Mouse (Mus musculus) MEL (cell line): ENCODE results near the gene Xpa. TPM values are rescaled to one million over a fixed set of nuclear protein-coding genes. Genes with fewer than 3 reads are reported as not detected.

ENCODE experiments used
- DNase-seq: peaks from one replicate; pipeline ENCODE4 v3.0.0; 2011; ENCODE audit warnings: low read depth, low spot score
- H3K27ac ChIP-seq: 2 replicates; pipeline ENCODE4 v1.5.1; 2012; ENCODE audit warnings: low read depth, mild to moderate bottlenecking, control low read depth, low read length, moderate library complexity; ENCODE audit not compliant: control insufficient read depth
- H3K27me3 ChIP-seq, 2 experiments: fragments of 150-350 bp in 1 of 2; sonication (generic) in 1 of 2; 2 replicates each; pipeline ENCODE4 v1.6.1; 2012; ENCODE audit warnings: low read length in 2 of 2, mild to moderate bottlenecking in 2 of 2, improper control_type of control experiment in 1 of 2, moderate library complexity in 1 of 2; ENCODE audit not compliant: insufficient read depth in 2 of 2, control insufficient read depth in 1 of 2
- H3K36me3 ChIP-seq, 2 experiments: 2 replicates each; pipeline ENCODE4 v1.6.1; 2012 to 2014; ENCODE audit warnings: low read length in 2 of 2, improper control_type of control experiment in 1 of 2, inconsistent platforms in 1 of 2, mild to moderate bottlenecking in 1 of 2; ENCODE audit not compliant: insufficient read depth in 2 of 2, control insufficient read depth in 1 of 2
- H3K4me1 ChIP-seq, 2 experiments: fragments of 150-350 bp in 1 of 2; sonication (generic) in 1 of 2; 2 replicates each; pipeline ENCODE4 v1.6.1; 2012; ENCODE audit warnings: low read length in 2 of 2, improper control_type of control experiment in 1 of 2, mild to moderate bottlenecking in 1 of 2; ENCODE audit not compliant: insufficient read depth in 2 of 2, control insufficient read depth in 1 of 2
- H3K4me3 ChIP-seq, 2 experiments: fragments of 150-350 bp in 1 of 2; sonication (generic) in 1 of 2; 2 replicates each; pipeline ENCODE4 v1.5.1; 2012; ENCODE audit warnings: low read depth in 2 of 2, low read length in 2 of 2, mild to moderate bottlenecking in 2 of 2, moderate library complexity in 2 of 2, control low read depth in 1 of 2, improper control_type of control experiment in 1 of 2; ENCODE audit not compliant: control insufficient read depth in 1 of 2, insufficient read depth in 1 of 2
- H3K79me2 ChIP-seq: 2 replicates; pipeline ENCODE4 v1.6.1; 2012; ENCODE audit warnings: mild to moderate bottlenecking, low read length, moderate library complexity; ENCODE audit not compliant: control insufficient read depth, poor library complexity, insufficient read depth
- H3K9ac ChIP-seq: 2 replicates; pipeline ENCODE4 v1.6.1; 2012; ENCODE audit warnings: low read depth, mild to moderate bottlenecking, control low read depth, low read length, moderate library complexity; ENCODE audit not compliant: control insufficient read depth, poor library complexity, severe bottlenecking
- H3K9me3 ChIP-seq: fragments of 150-350 bp; sonication (generic); replicated peaks from 2 replicates; pipeline ENCODE4 v1.6.1; 2012; ENCODE audit warnings: mild to moderate bottlenecking, low read length, improper control_type of control experiment, moderate library complexity; ENCODE audit not compliant: insufficient read depth
- CHD1 ChIP-seq: IDR thresholded peaks from 2 replicates; pipeline ENCODE4 v1.6.1; 2012; ENCODE audit warnings: low read depth, mild to moderate bottlenecking, inconsistent platforms, low read length, improper control_type of control experiment
- CHD2 ChIP-seq: IDR thresholded peaks from 2 replicates; pipeline ENCODE4 v1.6.1; 2011; ENCODE audit warnings: low read length, improper control_type of control experiment
- EP300 ChIP-seq, 2 experiments: IDR thresholded peaks; 2 replicates each; pipeline ENCODE4 v1.6.1; 2011; ENCODE audit warnings: improper control_type of control experiment in 2 of 2, low read length in 2 of 2, low read depth in 1 of 2, mild to moderate bottlenecking in 1 of 2
- ETS1 ChIP-seq: IDR thresholded peaks from 2 replicates; pipeline ENCODE4 v1.6.1; 2012; ENCODE audit warnings: low read depth, mild to moderate bottlenecking, inconsistent platforms, low read length, improper control_type of control experiment, moderate library complexity
- GATA1 ChIP-seq: IDR thresholded peaks from 2 replicates; pipeline ENCODE4 v1.6.1; 2011; ENCODE audit warnings: low read depth, low read length, improper control_type of control experiment
- HCFC1 ChIP-seq: IDR thresholded peaks from 2 replicates; pipeline ENCODE4 v1.6.1; 2012; ENCODE audit warnings: low read depth, mild to moderate bottlenecking, inconsistent platforms, low read length, improper control_type of control experiment, moderate library complexity
- JUND ChIP-seq: IDR thresholded peaks from 2 replicates; pipeline ENCODE4 v1.6.1; 2011; ENCODE audit warnings: low read depth, mild to moderate bottlenecking, improper control_type of control experiment, low read length
- MAX ChIP-seq: IDR thresholded peaks from 2 replicates; pipeline ENCODE4 v1.6.1; 2011; ENCODE audit warnings: low read length, improper control_type of control experiment
- MAZ ChIP-seq: IDR thresholded peaks from 2 replicates; pipeline ENCODE4 v1.6.1; 2012; ENCODE audit warnings: low read depth, mild to moderate bottlenecking, inconsistent platforms, low read length, improper control_type of control experiment
- MEF2A ChIP-seq: IDR thresholded peaks from 2 replicates; pipeline ENCODE4 v1.6.1; 2014; ENCODE audit warnings: low read depth, mild to moderate bottlenecking, inconsistent platforms, low read length, improper control_type of control experiment; ENCODE audit not compliant: poor library complexity, insufficient replicate concordance, severe bottlenecking; ENCODE audit errors: extremely low read depth
- MXI1 ChIP-seq: IDR thresholded peaks from 2 replicates; pipeline ENCODE4 v1.6.1; 2011; ENCODE audit warnings: mild to moderate bottlenecking, low read depth, low read length, improper control_type of control experiment
- MYB ChIP-seq: IDR thresholded peaks from 2 replicates; pipeline ENCODE4 v1.6.1; 2011; ENCODE audit warnings: mild to moderate bottlenecking, low read depth, low read length, improper control_type of control experiment
- MYC ChIP-seq: IDR thresholded peaks from 2 replicates; pipeline ENCODE4 v1.6.1; 2011; ENCODE audit warnings: low read depth, mild to moderate bottlenecking, low read length, improper control_type of control experiment, moderate library complexity
- NRF1 ChIP-seq: IDR thresholded peaks from 2 replicates; pipeline ENCODE4 v1.6.1; 2014; ENCODE audit warnings: low read depth, mild to moderate bottlenecking, inconsistent platforms, low read length, improper control_type of control experiment, moderate library complexity; ENCODE audit not compliant: poor library complexity, insufficient read depth, severe bottlenecking
- POLR2A ChIP-seq, 2 experiments: IDR thresholded peaks; 2 replicates each; pipeline ENCODE4 v1.6.1; 2011 to 2012; ENCODE audit warnings: low read length in 2 of 2, mild to moderate bottlenecking in 2 of 2, control low read depth in 1 of 2, improper control_type of control experiment in 1 of 2, low read depth in 1 of 2, moderate library complexity in 1 of 2; ENCODE audit not compliant: control insufficient read depth in 1 of 2, insufficient read depth in 1 of 2, poor library complexity in 1 of 2
- POLR2AphosphoS2 ChIP-seq: IDR thresholded peaks from 2 replicates; pipeline ENCODE4 v1.6.1; 2011; ENCODE audit warnings: low read length, improper control_type of control experiment
- RCOR1 ChIP-seq: IDR thresholded peaks from 2 replicates; pipeline ENCODE4 v1.6.1; 2012; ENCODE audit warnings: low read depth, mild to moderate bottlenecking, inconsistent platforms, low read length, improper control_type of control experiment
- TAL1 ChIP-seq: IDR thresholded peaks from 2 replicates; pipeline ENCODE4 v1.6.1; 2012; ENCODE audit warnings: mild to moderate bottlenecking, inconsistent platforms, low read length, moderate library complexity, mixed read lengths
- TCF12 ChIP-seq: IDR thresholded peaks from 2 replicates; pipeline ENCODE4 v1.6.1; 2014; ENCODE audit warnings: low read depth, mild to moderate bottlenecking, inconsistent platforms, low read length, improper control_type of control experiment, moderate library complexity
- UBTF ChIP-seq: IDR thresholded peaks from 2 replicates; pipeline ENCODE4 v1.6.1; 2012; ENCODE audit warnings: low read depth, mild to moderate bottlenecking, inconsistent platforms, low read length, improper control_type of control experiment, moderate library complexity, borderline replicate concordance; ENCODE audit not compliant: insufficient read depth
- USF1 ChIP-seq: IDR thresholded peaks from 2 replicates; pipeline ENCODE4 v1.6.1; 2014; ENCODE audit warnings: low read depth, mild to moderate bottlenecking, inconsistent platforms, low read length, improper control_type of control experiment, moderate library complexity
- USF2 ChIP-seq, 2 experiments: IDR thresholded peaks; 2 replicates each; pipeline ENCODE4 v1.6.1; 2011 to 2012; ENCODE audit warnings: improper control_type of control experiment in 2 of 2, low read length in 2 of 2, borderline replicate concordance in 1 of 2, inconsistent platforms in 1 of 2, low read depth in 1 of 2, mild to moderate bottlenecking in 1 of 2; ENCODE audit not compliant: insufficient read depth in 1 of 2
- ZC3H11A ChIP-seq: IDR thresholded peaks from 2 replicates; pipeline ENCODE4 v1.6.1; 2012; ENCODE audit warnings: low read depth, mild to moderate bottlenecking, inconsistent platforms, low read length, improper control_type of control experiment
- ZMIZ1 ChIP-seq: IDR thresholded peaks from 2 replicates; pipeline ENCODE4 v1.6.1; 2012; ENCODE audit warnings: low read depth, mild to moderate bottlenecking, inconsistent platforms, low read length, improper control_type of control experiment, moderate library complexity
- ZNF384 ChIP-seq: IDR thresholded peaks from 2 replicates; pipeline ENCODE4 v1.6.1; 2012; ENCODE audit warnings: low read depth, mild to moderate bottlenecking, inconsistent platforms, low read length, improper control_type of control experiment
- polyA plus RNA-seq, 2 experiments: library from polyadenylated mRNA; stranded (reverse) in 1 of 2; unstranded in 1 of 2; fragments of >175 nt in 1 of 2; fragments of >200 nt in 1 of 2; gene quantifications; 2 replicates each; pipeline versions ENCODE4 v1.2.1 to v1.2.4; 2012; ENCODE audit warnings: low replicate concordance in 2 of 2, low read depth in 1 of 2; ENCODE audit not compliant: insufficient read length in 2 of 2, insufficient read depth in 1 of 2, missing spikeins in 1 of 2
- total RNA-seq: library from RNA; depleted of rRNA; stranded (reverse); fragments of 300-350 nt; gene quantifications from 2 replicates; pipeline ENCODE4 v1.2.3, GENCODE M21; 2012

The Xpa gene
- total and polyA plus RNA-seq, 3 experiments, result 11.4 to 24.0 TPM; not detected in 1

DNA sequence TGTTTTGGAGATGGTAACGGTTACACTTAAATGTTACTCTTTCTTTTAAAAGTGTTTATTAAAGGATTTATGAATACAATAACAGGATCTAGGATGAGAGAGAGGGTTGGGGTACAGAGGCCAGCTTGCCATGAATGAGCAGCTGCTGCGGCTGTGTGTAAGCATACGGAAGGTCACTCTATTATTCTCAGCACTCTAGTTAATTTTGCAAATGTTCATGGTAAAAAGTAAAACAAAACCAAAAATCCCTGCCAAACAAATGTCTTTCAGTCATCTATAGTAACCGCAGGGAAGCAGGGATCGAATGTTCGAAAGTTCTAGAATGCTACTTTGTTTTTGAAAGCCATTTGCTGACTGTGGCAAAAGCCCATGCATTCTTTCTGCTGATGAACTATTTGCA lies 72.8 kb downstream of the Xpa start:
- H3K79me2 ChIP-seq, result no peaks in the 10 kb centered on the region
- no peak overlapping the region for H3K9ac ChIP-seq
- TF ChIP-seq TAL1 (no peak), POLR2AphosphoS2 (no peak), EP300 (IDR thresholded peaks at IDR 0.05; ENCODE audit: low read depth in 1 of 2, low read length in 2 of 2) (no peak), POLR2A (IDR thresholded peaks at IDR 0.05; ENCODE audit: control insufficient read depth in 1 of 2, insufficient read depth in 1 of 2, low read depth in 1 of 2, low read length in 2 of 2, poor library complexity in 1 of 2) (no peak), USF1 (no peak), MEF2A (no peak), MYB (no peak), HCFC1 (no peak), ZNF384 (no peak), ETS1 (no peak), JUND (no peak), MYC (no peak), TCF12 (no peak), NRF1 (no peak), RCOR1 (no peak), ZMIZ1 (no peak), GATA1 (no peak), MAX (no peak), UBTF (no peak), MXI1 (no peak)
- peaks cover 0 to 21% of the 10 kb centered on the region in 2 experiments; a peak in 2 of 4 replicates for H3K36me3 ChIP-seq
- no peaks in the 10 kb centered on the region for H3K27me3 ChIP-seq
- no peaks in the 10 kb centered on the region for H3K4me1 ChIP-seq
- no peaks in the 10 kb centered on the region for H3K9me3 ChIP-seq
- no peak overlapping the region for H3K4me3 ChIP-seq
- DNase-seq, result no peak
- H3K27ac ChIP-seq, result no peak overlapping the region

- H3K27ac ChIP-seq, result no peak overlapping the region
- H3K27me3 ChIP-seq, result no peaks in the 10 kb centered on the region
- H3K79me2 ChIP-seq, result no peaks in the 10 kb centered on the region
- no peak for DNase-seq
- H3K36me3 ChIP-seq, result peaks cover 0 to 23% of the 10 kb centered on the region in 2 experiments; a peak in 2 of 4 replicates
- no peak overlapping the region for H3K9ac ChIP-seq
- no peak overlapping the region for H3K4me3 ChIP-seq
- no peaks in the 10 kb centered on the region for H3K9me3 ChIP-seq
- TF ChIP-seq MAZ (no peak), ZMIZ1 (no peak), USF1 (no peak), CHD2 (no peak), ZC3H11A (no peak), USF2 (IDR thresholded peaks at IDR 0.05; ENCODE audit: borderline replicate concordance in 1 of 2, insufficient read depth in 1 of 2, low read depth in 1 of 2, low read length in 2 of 2) (no peak), TCF12 (no peak), CHD1 (no peak), GATA1 (no peak), HCFC1 (no peak), RCOR1 (no peak), UBTF (no peak)
- no peaks in the 10 kb centered on the region for H3K4me1 ChIP-seq
Measured at GRCm38 (mm10) chr4:46120767-46121166, 75.3 kb downstream of the Xpa start.
